Mouse (Mus musculus) right cerebral cortex, postnatal 36 days (tissue): ENCODE data around the gene Grhl1.
A peak's percentile ranks its signal among the peaks of the same experiment; 100 is the strongest.
"Not testable (repeated sequence)": the region's sequence is repeated elsewhere in the genome, so short reads cannot be mapped to it uniquely, and the experiment has no call there.

ENCODE experiments used
- DNase-seq, 2 experiments: peaks; one replicate each; pipeline ENCODE4 v3.0.0; 2022; ENCODE audit warnings: low spot score in 2 of 2, mixed read lengths in 1 of 2

Grhl1 gene

DNA sequence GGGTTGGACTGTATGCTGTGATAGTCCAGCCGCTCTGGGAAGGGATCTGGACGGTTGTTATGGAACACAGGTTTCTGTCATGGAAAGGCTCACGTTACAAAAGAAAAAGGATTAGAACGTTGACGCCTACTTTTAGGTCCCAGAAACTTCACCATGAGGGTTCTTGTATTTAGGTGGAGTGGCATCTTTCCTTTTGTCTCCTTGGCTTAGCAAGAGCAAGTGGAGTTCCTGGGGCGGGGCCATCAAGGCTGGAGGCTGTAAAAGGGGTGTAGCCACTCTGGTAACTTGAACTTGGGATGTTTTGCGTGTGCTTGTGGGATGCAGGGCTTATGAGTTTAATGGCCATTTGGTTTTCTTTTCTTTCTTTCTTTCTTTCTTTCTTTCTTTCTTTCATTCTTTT, 18.3 kb downstream of the Grhl1 start:
- no peak for DNase-seq

DNA sequence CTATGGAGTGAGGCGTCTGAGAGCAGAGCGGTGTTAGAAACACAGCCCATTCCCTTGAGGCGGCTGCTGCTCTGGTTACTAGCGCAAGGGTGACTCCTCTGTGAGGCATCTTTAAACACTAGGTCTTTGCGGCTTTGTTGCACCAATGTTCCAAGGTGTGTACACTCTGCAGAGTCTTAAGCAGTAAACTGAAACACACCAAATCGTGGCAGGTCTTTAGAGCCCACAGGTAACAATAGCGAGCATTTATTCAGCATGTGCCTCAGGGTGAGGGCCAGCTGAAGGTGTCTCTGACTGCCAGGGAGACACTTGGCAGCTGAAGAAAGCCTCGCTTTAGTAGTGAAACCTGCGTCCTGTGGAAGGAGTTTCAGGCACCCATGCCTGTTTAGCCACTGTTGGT, 20.0 kb downstream of the Grhl1 start:
- no peak for DNase-seq

GRCm38 (mm10) chr12:24592956-24593672, 21.0 kb downstream of the Grhl1 start:
- peak; percentile 43 to 61 for DNase-seq

DNA sequence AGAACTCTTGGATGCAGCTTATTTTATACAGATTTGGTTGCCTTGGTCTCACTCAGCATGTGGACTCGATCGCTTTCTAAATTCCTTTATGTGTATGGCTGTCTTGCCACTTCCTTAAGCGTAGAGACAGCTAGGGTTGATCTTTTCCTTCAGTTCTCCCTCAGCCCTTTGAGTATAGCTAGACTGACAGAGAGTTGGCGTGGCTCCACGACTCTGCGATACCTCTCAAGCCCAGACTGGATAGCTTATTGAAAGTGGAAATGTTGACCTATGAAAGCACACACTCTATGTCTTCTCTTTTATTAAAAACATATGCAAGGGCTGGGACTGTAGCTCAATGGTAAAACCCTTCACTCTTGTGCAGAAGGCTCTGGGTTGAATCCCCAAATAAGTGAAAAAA, 25.3 kb downstream of the Grhl1 start:
- DNase-seq = no peak

- no peak for DNase-seq
These were observed 27.3 kb downstream of the Grhl1 start for GRCm38 (mm10) chr12:24599366-24599895.

GRCm38 (mm10) chr12:24600074-24600473, 28.0 kb downstream of the Grhl1 start:
- no peak for DNase-seq

DNA sequence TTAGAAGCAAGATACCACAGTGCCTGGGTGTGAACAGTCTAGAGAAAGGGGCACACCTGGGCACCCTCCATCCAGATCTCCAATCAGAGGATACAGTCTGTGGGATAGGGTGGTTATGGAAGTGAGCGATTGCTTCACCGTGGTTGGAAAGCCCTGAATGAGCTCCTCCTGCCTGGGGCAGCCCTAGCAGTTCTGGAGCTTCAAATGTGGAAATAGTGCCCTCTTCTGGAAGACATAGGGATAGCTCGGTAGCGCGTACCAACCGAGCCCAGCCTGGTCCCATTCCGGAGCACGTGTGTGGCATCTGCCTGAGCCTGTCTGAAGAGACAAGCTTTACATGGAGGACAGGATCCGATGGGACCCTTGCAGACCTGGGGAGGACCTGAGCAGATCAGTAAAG, 28.7 kb downstream of the Grhl1 start:
- peak; percentile 62 to 69 for DNase-seq

GRCm38 (mm10) chr12:24603266-24603665, 31.2 kb downstream of the Grhl1 start:
- peak in 1 of 2 experiments; percentile 57 for DNase-seq

DNA sequence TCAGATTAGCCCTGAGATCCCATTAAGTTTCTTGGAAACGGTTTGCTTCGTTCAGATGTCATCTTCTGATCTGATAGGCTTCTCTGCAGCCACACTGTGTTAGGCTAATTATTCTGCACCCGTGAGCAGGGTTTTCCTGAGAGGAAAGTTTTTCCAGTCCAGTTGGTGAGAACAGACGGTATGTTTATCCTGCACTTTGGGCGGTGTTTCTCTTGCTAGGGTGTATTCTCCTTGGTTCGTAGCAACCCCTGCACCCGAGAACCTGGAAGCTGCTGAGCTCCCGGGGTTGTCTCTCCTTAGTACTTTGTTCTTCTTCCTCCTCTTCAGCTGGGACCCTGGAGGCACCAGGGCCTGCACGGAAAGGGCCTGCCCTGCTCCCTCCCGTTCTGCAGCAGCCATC, 34.1 kb downstream of the Grhl1 start:
- no peak for DNase-seq

- no peak for DNase-seq
These were observed 40.5 kb downstream of the Grhl1 start for GRCm38 (mm10) chr12:24612591-24612990.

GRCm38 (mm10) chr12:24614452-24615075, 42.5 kb downstream of the Grhl1 start:
- DNase-seq = no peak

GRCm38 (mm10) chr12:24615140-24615539, 43.1 kb downstream of the Grhl1 start:
- no peak for DNase-seq

DNA sequence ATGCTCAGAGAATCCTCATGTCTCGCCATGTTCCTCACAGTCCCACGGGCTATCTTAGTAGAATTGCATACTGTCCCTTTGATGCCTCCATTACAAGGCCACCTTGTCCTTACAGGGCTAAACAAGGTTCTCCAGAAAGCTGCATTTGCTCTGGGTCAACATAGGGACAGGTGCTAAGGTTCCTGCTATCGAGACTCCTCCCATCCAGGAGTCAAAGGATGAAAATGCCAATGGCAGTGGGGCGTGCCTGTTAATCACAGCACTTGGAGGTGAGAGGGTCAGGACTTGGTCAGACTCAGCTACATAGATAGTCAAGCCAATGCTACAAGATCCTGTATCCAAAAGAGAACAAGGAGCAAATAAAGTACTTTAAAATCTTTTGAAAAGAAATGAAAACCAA, 47.4 kb downstream of the Grhl1 start:
- DNase-seq = no peak

DNA sequence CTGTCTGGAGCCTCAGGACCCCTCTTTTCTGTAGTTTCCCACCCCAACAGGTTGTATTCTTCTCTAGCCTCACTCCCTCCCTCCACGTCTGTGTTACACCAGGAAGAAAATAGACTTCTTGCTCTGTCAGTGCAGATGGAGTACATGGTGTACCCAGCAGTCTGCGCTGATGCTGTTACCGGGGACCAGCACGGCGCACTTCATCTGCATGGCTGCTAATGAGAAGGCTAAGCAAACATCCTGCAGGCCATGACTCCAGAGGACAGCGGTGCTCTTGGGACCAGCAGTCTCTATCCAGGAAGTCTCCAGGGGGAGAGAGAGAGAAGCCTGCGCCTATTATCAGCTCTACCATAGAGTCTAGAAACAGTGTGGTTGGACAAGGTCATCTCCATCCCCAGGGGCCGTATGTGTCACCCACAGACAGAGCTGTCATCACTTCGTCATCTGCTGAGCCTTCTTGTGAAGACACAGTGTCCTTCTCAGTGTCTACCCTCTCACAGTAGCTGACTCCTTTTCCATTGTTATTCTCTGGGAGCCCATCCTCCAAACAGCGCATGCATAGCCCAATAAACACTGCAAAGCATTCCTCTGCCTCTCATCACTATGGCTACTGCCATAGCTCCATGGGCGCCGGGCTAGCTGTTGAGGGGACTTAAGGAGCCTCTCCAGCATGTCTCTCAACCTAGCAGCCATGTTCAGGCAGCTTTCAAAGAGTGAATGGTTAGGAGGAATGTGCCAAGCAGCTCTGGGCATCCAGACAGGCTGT, 51.6 kb downstream of the Grhl1 start:
- no peak for DNase-seq

- no peak for DNase-seq
These were observed 54.3 kb downstream of the Grhl1 start for GRCm38 (mm10) chr12:24626401-24626800.

DNA sequence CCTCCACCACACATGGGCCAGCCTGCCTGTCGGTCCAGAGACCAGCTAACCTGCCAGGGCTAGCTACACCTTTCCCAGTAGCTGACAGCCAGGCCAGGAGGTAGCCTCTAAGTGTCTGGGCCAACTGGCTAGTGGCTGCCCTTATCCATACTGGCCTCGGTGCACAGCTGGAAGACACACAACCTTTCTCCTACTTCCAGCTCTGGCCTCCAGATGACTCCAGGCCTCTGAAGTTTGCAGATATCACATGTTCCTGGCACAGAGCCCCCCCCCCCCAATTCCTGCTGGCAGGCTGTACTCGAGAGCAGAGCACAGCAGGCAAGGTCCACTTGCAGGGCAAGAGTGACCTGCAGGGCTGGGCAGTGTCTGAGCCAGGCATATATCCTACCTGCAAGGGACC, 55.1 kb downstream of the Grhl1 start:
- no peak for DNase-seq

DNA sequence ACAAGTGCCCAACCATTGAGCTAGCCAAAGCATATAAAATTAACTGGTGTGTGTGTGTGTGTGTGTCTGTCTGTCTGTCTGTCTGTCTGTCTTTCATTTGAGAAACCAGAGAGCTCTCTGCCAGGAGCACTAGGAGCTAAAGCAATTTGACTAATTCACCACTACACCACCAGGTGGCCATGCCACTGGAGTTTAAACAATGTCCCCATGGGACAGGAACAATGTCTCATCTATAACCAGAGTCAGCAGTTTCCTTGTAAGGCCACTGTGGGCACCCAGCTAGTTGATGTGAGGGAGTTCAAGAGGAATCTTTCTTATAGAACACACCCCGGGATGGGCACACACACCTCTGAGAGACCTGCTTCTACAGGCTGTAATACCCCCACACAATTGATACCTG, 58.1 kb downstream of the Grhl1 start:
- no peak for DNase-seq

GRCm38 (mm10) chr12:24632404-24632803, 60.3 kb downstream of the Grhl1 start:
- DNase-seq = no peak

- DNase-seq = no peak
These were observed 61.7 kb downstream of the Grhl1 start for GRCm38 (mm10) chr12:24633753-24634191.

- DNase-seq = no peak
These were observed 62.1 kb downstream of the Grhl1 start for GRCm38 (mm10) chr12:24634212-24634611.

GRCm38 (mm10) chr12:24634648-24635047, 62.6 kb downstream of the Grhl1 start:
- no peak for DNase-seq

- DNase-seq = not testable (repeated sequence)
These were observed 66.7 kb downstream of the Grhl1 start for GRCm38 (mm10) chr12:24638787-24639186.
